Mouse (Mus musculus): ENCODE measurements around the gene Asns. TPM values are rescaled to one million over a fixed set of nuclear protein-coding genes. Genes with fewer than 3 reads are reported as not detected.

Gene Asns
- polyA plus RNA-seq, 1 experiment from 2014 or later = 306 TPM

DNA sequence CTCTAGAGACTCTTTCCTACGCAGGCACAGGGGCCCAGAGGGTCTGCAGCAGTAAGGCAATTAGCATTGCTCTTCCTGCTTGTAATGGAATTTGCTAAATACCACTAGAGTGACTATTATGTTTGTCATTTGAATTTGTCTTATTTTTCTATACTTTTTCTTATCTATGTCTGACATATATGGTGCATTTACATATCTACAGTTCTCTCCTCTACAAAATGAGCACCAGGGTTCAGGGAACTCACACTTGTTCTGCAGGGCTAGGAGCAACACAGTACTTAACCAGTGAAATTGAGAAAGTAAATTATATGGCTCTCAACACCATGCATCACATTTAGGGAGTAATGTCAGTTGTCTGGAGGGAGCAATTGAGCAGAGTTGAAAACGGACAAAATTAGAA, 21.2 kb upstream of the Asns start:
- 41% methylated on average over 2 of the region's 2 CpGs for WGBS (ENCODE audit: insufficient replicate concordance)
- Histone ChIP-seq H3K27me3 (ENCODE audit: control insufficient read depth, insufficient read depth, low read depth, low read length) (no peaks in the 10 kb centered on the region), H3K4me3 (ENCODE audit: low read depth, low read length) (no peak overlapping the region), H3K9ac (ENCODE audit: low read depth, low read length) (no peak overlapping the region), H3K4me1 (ENCODE audit: control insufficient read depth, low read depth, low read length) (peaks cover 4% of the 10 kb centered on the region), H3K27ac (ENCODE audit: low read length) (no peak overlapping the region), H3K4me2 (ENCODE audit: low read depth, low read length) (no peak overlapping the region), H3K9me3 (replicated peaks; ENCODE audit: control insufficient read depth, low read length) (no peaks in the 10 kb centered on the region), H3K36me3 (ENCODE audit: control insufficient read depth, insufficient read depth) (no peaks in the 10 kb centered on the region)
- no peak for ATAC-seq (ENCODE audit: low read depth)

DNA sequence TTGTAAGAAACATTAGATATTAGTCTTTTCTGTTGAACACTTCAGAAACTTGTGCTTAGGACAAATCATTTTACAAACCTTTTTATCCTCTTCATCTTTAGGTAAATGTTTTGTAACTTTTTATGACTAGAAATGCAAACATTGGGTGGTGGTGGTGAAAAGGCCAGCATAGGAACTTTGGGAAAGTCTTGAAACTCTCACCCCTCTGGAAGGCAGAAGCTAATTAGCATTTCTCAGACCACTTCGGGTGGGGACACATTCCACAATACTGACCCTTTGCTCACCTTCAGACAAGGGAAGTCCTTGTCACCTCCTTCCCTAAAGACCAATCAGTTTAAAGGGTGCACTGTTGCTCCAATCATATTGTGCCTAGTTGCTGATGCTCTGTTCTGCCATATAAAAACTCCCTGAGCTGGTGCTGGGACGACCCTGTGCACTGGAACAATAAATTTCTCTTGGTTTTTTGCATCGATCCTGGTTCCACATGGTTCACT, 18.8 kb upstream of the Asns start:
- WGBS (ENCODE audit: insufficient replicate concordance) = 61% methylated on average over 3 of the region's 3 CpGs
- Histone ChIP-seq H3K36me3 (ENCODE audit: control insufficient read depth, insufficient read depth) (no peaks in the 10 kb centered on the region), H3K4me2 (ENCODE audit: low read depth, low read length) (no peak overlapping the region), H3K9me3 (replicated peaks; ENCODE audit: control insufficient read depth, low read length) (no peaks in the 10 kb centered on the region), H3K4me3 (ENCODE audit: low read depth, low read length) (no peak overlapping the region), H3K27ac (ENCODE audit: low read length) (no peak overlapping the region), H3K27me3 (ENCODE audit: control insufficient read depth, insufficient read depth, low read depth, low read length) (no peaks in the 10 kb centered on the region), H3K4me1 (ENCODE audit: control insufficient read depth, low read depth, low read length) (peaks cover 4% of the 10 kb centered on the region), H3K9ac (ENCODE audit: low read depth, low read length) (no peak overlapping the region)
- ATAC-seq (ENCODE audit: low read depth) = no peak

DNA sequence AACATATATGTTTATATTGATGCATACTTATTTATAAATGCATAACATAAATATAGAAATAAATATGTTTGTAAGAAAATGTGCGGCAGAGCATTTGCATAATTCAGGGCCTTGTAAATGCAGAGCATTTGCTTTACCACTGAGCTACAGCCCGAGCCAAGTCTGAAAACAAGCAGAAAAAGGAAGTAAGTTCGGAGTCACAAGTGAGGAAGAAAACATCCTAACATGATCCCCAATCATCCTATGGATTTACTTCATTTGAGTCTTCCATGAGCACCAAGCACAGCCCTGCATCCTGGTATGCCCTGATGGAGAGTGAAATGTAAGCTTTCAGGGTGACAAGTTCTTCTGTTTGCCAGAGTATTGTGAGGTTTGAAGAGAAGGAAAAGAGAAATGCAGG, 15.2 kb upstream of the Asns start:
- Histone ChIP-seq H3K4me1 (ENCODE audit: control insufficient read depth, low read depth, low read length) (no peaks in the 10 kb centered on the region; the same call in 1 of the 2 replicates), H3K9ac (ENCODE audit: low read depth, low read length) (no peak overlapping the region), H3K27ac (ENCODE audit: low read length) (no peak overlapping the region), H3K27me3 (ENCODE audit: control insufficient read depth, insufficient read depth, low read depth, low read length) (no peaks in the 10 kb centered on the region), H3K36me3 (ENCODE audit: control insufficient read depth, insufficient read depth) (no peaks in the 10 kb centered on the region), H3K4me2 (ENCODE audit: low read depth, low read length) (no peak overlapping the region), H3K4me3 (ENCODE audit: low read depth, low read length) (no peak overlapping the region), H3K9me3 (replicated peaks; ENCODE audit: control insufficient read depth, low read length) (no peaks in the 10 kb centered on the region)
- ATAC-seq (ENCODE audit: low read depth) = no peak
- 55% methylated on average over 3 of the region's 3 CpGs for WGBS (ENCODE audit: insufficient replicate concordance)

DNA sequence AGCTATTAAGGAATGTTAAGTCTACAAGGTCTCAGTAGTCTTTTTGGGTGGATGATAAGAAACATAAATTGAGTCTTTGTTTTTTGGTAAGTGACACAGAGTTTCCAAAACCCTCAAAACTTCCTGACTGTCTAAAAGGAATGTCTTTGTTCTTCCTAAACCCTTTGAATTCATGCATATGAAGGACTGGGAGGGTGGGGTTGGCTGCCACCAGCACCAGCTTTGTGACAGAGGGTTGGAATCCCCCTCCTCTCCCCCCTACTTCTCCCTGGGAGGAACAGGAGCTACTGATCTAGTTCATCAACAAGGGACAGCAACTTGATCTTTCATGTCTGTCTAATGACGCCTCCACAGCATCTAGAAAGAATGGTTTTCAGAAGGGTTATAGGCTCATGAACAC, 13.7 kb upstream of the Asns start:
- H3K27ac ChIP-seq (ENCODE audit: low read length) = no peak overlapping the region
- no peak overlapping the region for H3K4me2 ChIP-seq (ENCODE audit: low read depth, low read length)
- H3K9ac ChIP-seq (ENCODE audit: low read depth, low read length) = no peak overlapping the region
- no peaks in the 10 kb centered on the region for H3K27me3 ChIP-seq (ENCODE audit: control insufficient read depth, insufficient read depth, low read depth, low read length)
- no peak for ATAC-seq (ENCODE audit: low read depth)
- no peak overlapping the region for H3K4me3 ChIP-seq (ENCODE audit: low read depth, low read length)
- H3K9me3 ChIP-seq (replicated peaks; ENCODE audit: control insufficient read depth, low read length) = no peaks in the 10 kb centered on the region
- no peaks in the 10 kb centered on the region for H3K36me3 ChIP-seq (ENCODE audit: control insufficient read depth, insufficient read depth)
- 63% methylated on average over 1 of the region's 1 CpGs for WGBS (ENCODE audit: insufficient replicate concordance)
- no peaks in the 10 kb centered on the region for H3K4me1 ChIP-seq (ENCODE audit: control insufficient read depth, low read depth, low read length)

GRCm38 (mm10) chr6:7697999-7698699, 5.1 kb upstream of the Asns start:
- WGBS (ENCODE audit: insufficient replicate concordance) = 31% methylated on average over 6 of the region's 6 CpGs
- Histone ChIP-seq H3K9ac (ENCODE audit: low read depth, low read length) (peak overlapping the region; percentile 44; the same call in 1 of the 2 replicates), H3K27ac (ENCODE audit: low read length) (peak overlapping the region; percentile 91), H3K4me1 (ENCODE audit: control insufficient read depth, low read depth, low read length) (peaks cover 41% of the 10 kb centered on the region), H3K9me3 (replicated peaks; ENCODE audit: control insufficient read depth, low read length) (no peaks in the 10 kb centered on the region), H3K27me3 (ENCODE audit: control insufficient read depth, insufficient read depth, low read depth, low read length) (no peaks in the 10 kb centered on the region), H3K4me2 (ENCODE audit: low read depth, low read length) (peak overlapping the region; percentile 51), H3K4me3 (ENCODE audit: low read depth, low read length) (peak overlapping the region; percentile 8), H3K36me3 (ENCODE audit: control insufficient read depth, insufficient read depth) (no peaks in the 10 kb centered on the region)
- ATAC-seq (ENCODE audit: low read depth) = peak; percentile 79

DNA sequence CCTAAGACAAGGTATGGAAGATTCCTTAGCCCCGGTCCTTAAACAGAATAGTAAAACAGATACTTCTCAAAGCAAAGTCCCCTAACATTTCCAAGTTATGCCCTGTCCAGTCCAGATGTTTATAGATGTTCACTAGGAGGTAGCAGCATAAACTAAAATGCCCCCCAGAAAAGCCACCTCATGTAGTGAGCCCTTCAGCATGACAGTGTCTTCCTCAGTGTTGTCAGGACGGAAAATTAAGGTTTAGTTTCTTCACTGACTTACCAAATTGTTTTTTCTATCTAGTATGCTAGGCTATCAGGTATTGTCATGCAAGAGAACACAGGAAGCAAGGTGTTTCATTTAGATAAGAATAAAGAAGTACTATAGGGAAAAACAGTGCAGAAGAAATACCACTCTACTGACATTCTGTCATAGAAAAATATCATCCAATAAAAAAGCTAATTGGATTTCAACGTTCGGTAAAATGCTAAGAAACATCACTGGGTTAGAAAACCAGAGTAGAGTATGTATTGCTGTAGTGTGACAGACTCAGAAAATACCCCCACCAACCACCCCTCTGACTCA, 4.1 kb upstream of the Asns start:
- H3K4me1 ChIP-seq (ENCODE audit: control insufficient read depth, low read depth, low read length) = peaks cover 41% of the 10 kb centered on the region
- H3K4me3 ChIP-seq (ENCODE audit: low read depth, low read length) = peak overlapping the region; percentile 8; the same call in 1 of the 2 replicates
- H3K9ac ChIP-seq (ENCODE audit: low read depth, low read length) = peak overlapping the region; percentile 37
- ATAC-seq (ENCODE audit: low read depth) = no peak
- H3K36me3 ChIP-seq (ENCODE audit: control insufficient read depth, insufficient read depth) = no peaks in the 10 kb centered on the region
- H3K9me3 ChIP-seq (replicated peaks; ENCODE audit: control insufficient read depth, low read length) = no peaks in the 10 kb centered on the region
- H3K27me3 ChIP-seq (ENCODE audit: control insufficient read depth, insufficient read depth, low read depth, low read length) = no peaks in the 10 kb centered on the region
- peak overlapping the region; percentile 91 for H3K27ac ChIP-seq (ENCODE audit: low read length)
- 42% methylated on average over 4 of the region's 4 CpGs for WGBS (ENCODE audit: insufficient replicate concordance)
- H3K4me2 ChIP-seq (ENCODE audit: low read depth, low read length) = peak overlapping the region; percentile 51

DNA sequence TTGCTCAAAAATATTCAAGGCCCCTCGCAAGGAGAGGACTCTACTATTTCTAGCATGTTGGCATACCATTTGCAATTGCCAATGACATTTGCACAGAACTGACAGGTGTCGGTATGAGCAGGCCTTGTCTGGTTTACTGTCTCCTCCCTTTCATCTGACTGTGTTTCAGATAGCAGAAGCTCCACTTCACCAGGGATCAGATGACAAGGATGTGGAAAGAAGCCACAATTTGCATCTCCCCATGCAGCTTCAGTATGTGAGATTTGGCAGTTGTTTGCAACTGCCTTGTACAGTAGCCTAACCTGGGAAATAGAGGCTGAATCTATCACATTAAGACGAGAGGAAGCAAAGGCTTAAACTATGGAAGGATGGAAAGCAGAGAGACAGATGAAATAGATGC, 3.6 kb upstream of the Asns start:
- no peaks in the 10 kb centered on the region for H3K36me3 ChIP-seq (ENCODE audit: control insufficient read depth, insufficient read depth)
- H3K4me1 ChIP-seq (ENCODE audit: control insufficient read depth, low read depth, low read length) = peaks cover 41% of the 10 kb centered on the region
- H3K27me3 ChIP-seq (ENCODE audit: control insufficient read depth, insufficient read depth, low read depth, low read length) = no peaks in the 10 kb centered on the region
- H3K4me2 ChIP-seq (ENCODE audit: low read depth, low read length) = no peak overlapping the region
- H3K4me3 ChIP-seq (ENCODE audit: low read depth, low read length) = no peak overlapping the region
- H3K27ac ChIP-seq (ENCODE audit: low read length) = peak overlapping the region; percentile 78
- ATAC-seq (ENCODE audit: low read depth) = no peak
- H3K9me3 ChIP-seq (replicated peaks; ENCODE audit: control insufficient read depth, low read length) = no peaks in the 10 kb centered on the region
- peak overlapping the region; percentile 36; the same call in 1 of the 2 replicates for H3K9ac ChIP-seq (ENCODE audit: low read depth, low read length)
- WGBS (ENCODE audit: insufficient replicate concordance) = 37% methylated on average over 3 of the region's 3 CpGs

DNA sequence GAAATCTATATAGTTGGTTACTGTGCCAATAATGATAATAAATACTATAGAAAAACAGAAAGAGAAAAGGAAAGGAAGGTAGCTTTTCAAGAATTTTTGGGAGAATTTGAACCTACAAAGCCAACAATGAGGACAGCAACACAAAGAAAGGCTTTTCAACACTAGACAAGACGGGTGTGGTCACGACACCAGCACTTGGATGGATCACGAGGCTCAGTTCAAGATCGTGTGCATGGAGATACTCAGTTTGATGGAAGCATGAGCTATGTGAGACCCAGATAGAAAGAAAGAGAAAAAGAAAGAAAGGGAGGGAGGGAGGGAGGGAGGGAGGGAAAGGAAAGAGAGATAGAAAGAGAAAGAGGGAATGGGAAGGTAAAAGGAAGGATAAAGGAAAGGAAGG, 2.8 kb upstream of the Asns start:
- no peak overlapping the region for H3K4me2 ChIP-seq (ENCODE audit: low read depth, low read length)
- no peak overlapping the region for H3K9ac ChIP-seq (ENCODE audit: low read depth, low read length)
- peaks cover 42% of the 10 kb centered on the region for H3K4me1 ChIP-seq (ENCODE audit: control insufficient read depth, low read depth, low read length)
- H3K4me3 ChIP-seq (ENCODE audit: low read depth, low read length) = no peak overlapping the region
- no peaks in the 10 kb centered on the region for H3K27me3 ChIP-seq (ENCODE audit: control insufficient read depth, insufficient read depth, low read depth, low read length)
- WGBS (ENCODE audit: insufficient replicate concordance) = 30% methylated on average over 4 of the region's 4 CpGs
- H3K27ac ChIP-seq (ENCODE audit: low read length) = peak overlapping the region; percentile 78
- no peaks in the 10 kb centered on the region for H3K9me3 ChIP-seq (replicated peaks; ENCODE audit: control insufficient read depth, low read length)
- H3K36me3 ChIP-seq (ENCODE audit: control insufficient read depth, insufficient read depth) = no peaks in the 10 kb centered on the region
- ATAC-seq (ENCODE audit: low read depth) = no peak

DNA sequence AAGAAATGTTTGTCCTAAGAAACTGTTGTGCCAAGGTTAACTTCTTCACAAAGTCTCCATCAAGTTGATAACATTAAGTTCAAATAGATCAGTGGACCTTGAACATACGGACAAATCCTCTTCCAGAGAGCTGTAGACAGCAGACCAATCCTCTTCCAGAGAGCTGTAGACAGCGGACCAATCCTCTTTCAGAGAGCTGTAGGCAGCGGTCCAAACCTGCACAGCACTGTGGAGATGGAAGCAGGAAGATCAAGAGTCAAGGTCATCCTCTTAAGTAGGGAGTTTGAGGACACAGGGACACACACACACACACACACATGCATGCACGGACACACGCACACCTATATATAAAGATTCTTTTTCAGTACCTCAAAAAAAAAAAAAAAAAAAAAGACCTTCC, 612 bp upstream of the Asns start:
- Histone ChIP-seq H3K9ac (ENCODE audit: low read depth, low read length) (peak overlapping the region; percentile 88), H3K4me3 (ENCODE audit: low read depth, low read length) (no peak overlapping the region; the same call in 1 of the 2 replicates), H3K27me3 (ENCODE audit: control insufficient read depth, insufficient read depth, low read depth, low read length) (no peaks in the 10 kb centered on the region), H3K4me1 (ENCODE audit: control insufficient read depth, low read depth, low read length) (peaks cover 55% of the 10 kb centered on the region), H3K9me3 (replicated peaks; ENCODE audit: control insufficient read depth, low read length) (no peaks in the 10 kb centered on the region), H3K4me2 (ENCODE audit: low read depth, low read length) (peak overlapping the region; percentile 77), H3K27ac (ENCODE audit: low read length) (peak overlapping the region; percentile 93), H3K36me3 (ENCODE audit: control insufficient read depth, insufficient read depth) (no peaks in the 10 kb centered on the region; the same call in 1 of the 2 replicates)
- 57% methylated on average over 5 of the region's 5 CpGs for WGBS (ENCODE audit: insufficient replicate concordance)
- ATAC-seq (ENCODE audit: low read depth) = no peak
